Mouse (Mus musculus): ENCODE measurements at regions not wholly inside any gene's neighbourhood (a gene's known extent, or its start where the extent isn't known, plus 50 kb on each side); places are given as distances from the start of the nearest gene placed in this dataset.
"Not testable (repeated sequence)": the region's sequence is repeated elsewhere in the genome, so short reads cannot be mapped to it uniquely, and the experiment has no call there.

DNA sequence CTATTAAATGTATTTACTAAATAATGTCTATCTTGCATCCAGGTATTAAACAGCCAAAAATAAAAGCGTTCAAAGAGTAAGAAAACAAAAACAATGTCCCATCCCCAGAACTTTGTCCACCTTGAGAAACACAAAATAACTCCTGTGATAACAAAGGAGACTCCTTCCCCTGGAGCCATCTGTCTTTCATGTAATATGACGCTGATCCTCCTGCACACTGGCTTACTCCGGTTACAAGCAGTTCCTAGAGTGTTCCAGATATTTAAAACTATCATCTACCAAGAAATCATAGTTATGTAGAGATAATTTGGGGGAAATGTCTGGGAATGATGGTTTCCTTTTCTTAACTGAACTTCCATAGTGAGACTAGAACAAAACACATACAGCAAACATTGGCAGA lies 114.2 kb upstream of the Ppp6c start:
- H3K27me3 ChIP-seq (ENCODE audit: control insufficient read depth, insufficient read depth, low read length), result no peaks in the 10 kb centered on the region
- no peaks in the 10 kb centered on the region for H3K36me3 ChIP-seq (ENCODE audit: control insufficient read depth, insufficient read depth, low read length)
- H3K4me3 ChIP-seq (ENCODE audit: extremely low read depth, insufficient read depth, insufficient read length), result no peak overlapping the region
- H3K27ac ChIP-seq (ENCODE audit: insufficient read depth, low read length), result no peak overlapping the region
- DNase-seq (ENCODE audit: low read depth in 1 of 2, low spot score in 2 of 2), result no peak
- TF ChIP-seq CTCF (IDR thresholded peaks at IDR 0.05; ENCODE audit: extremely low read depth, insufficient read depth, insufficient read length, insufficient replicate concordance), result no peak
- TF ChIP-seq POLR2A (IDR thresholded peaks at IDR 0.05; ENCODE audit: low read depth, low read length), result no peak
- no peaks in the 10 kb centered on the region for H3K4me1 ChIP-seq (ENCODE audit: control insufficient read depth, insufficient read depth, insufficient read length)
- WGBS, result 80% methylated on average over 3 of the region's 3 CpGs

- H3K4me3 ChIP-seq (ENCODE audit: extremely low read depth, insufficient read depth, insufficient read length), result no peak overlapping the region
Observed at GRCm38 (mm10) chr2:39338832-39339649, 112.8 kb upstream of the Ppp6c start.

GRCm38 (mm10) chr2:39337524-39337923 lies 111.3 kb upstream of the Ppp6c start:
- Histone ChIP-seq H3K27me3 (ENCODE audit: control insufficient read depth, insufficient read depth, low read length) (no peaks in the 10 kb centered on the region), H3K36me3 (ENCODE audit: control insufficient read depth, insufficient read depth, low read length) (no peaks in the 10 kb centered on the region), H3K4me3 (ENCODE audit: extremely low read depth, insufficient read depth, insufficient read length) (no peak overlapping the region), H3K27ac (ENCODE audit: insufficient read depth, low read length) (no peak overlapping the region), H3K4me1 (ENCODE audit: control insufficient read depth, insufficient read depth, insufficient read length) (no peaks in the 10 kb centered on the region)
- no peak for DNase-seq (ENCODE audit: low read depth in 1 of 2, low spot score in 2 of 2)
- TF ChIP-seq POLR2A (IDR thresholded peaks at IDR 0.05; ENCODE audit: low read depth, low read length) (no peak), CTCF (IDR thresholded peaks at IDR 0.05; ENCODE audit: extremely low read depth, insufficient read depth, insufficient read length, insufficient replicate concordance) (no peak)
- WGBS, result 91% methylated on average over 1 of the region's 1 CpGs

More at GRCm38 (mm10) chr2:39338832-39339649, 112.8 kb upstream of the Ppp6c start:
- Histone ChIP-seq H3K4me1 (ENCODE audit: control insufficient read depth, insufficient read depth, insufficient read length) (no peaks in the 10 kb centered on the region), H3K27ac (ENCODE audit: insufficient read depth, low read length) (no peak overlapping the region), H3K36me3 (ENCODE audit: control insufficient read depth, insufficient read depth, low read length) (no peaks in the 10 kb centered on the region), H3K27me3 (ENCODE audit: control insufficient read depth, insufficient read depth, low read length) (no peaks in the 10 kb centered on the region)
- 82% methylated on average over 9 of the region's 9 CpGs for WGBS
- TF ChIP-seq CTCF (IDR thresholded peaks at IDR 0.05; ENCODE audit: extremely low read depth, insufficient read depth, insufficient read length, insufficient replicate concordance), result no peak
- no peak for TF ChIP-seq POLR2A (IDR thresholded peaks at IDR 0.05; ENCODE audit: low read depth, low read length)
- no peak for DNase-seq (ENCODE audit: low read depth in 1 of 2, low spot score in 2 of 2)

- no peak for DNase-seq (ENCODE audit: low read depth in 1 of 2, low spot score in 2 of 2)
- no peaks in the 10 kb centered on the region for H3K36me3 ChIP-seq (ENCODE audit: control insufficient read depth, insufficient read depth, low read length)
- no peaks in the 10 kb centered on the region for H3K27me3 ChIP-seq (ENCODE audit: control insufficient read depth, insufficient read depth, low read length)
- no peaks in the 10 kb centered on the region; the same call in 1 of the 2 replicates for H3K4me1 ChIP-seq (ENCODE audit: control insufficient read depth, insufficient read depth, insufficient read length)
- H3K4me3 ChIP-seq (ENCODE audit: extremely low read depth, insufficient read depth, insufficient read length), result peak overlapping the region; percentile 47
- H3K27ac ChIP-seq (ENCODE audit: insufficient read depth, low read length), result peak overlapping the region; percentile 61
- 11% methylated on average over 9 of the region's 9 CpGs for WGBS
- TF ChIP-seq CTCF (IDR thresholded peaks at IDR 0.05; ENCODE audit: extremely low read depth, insufficient read depth, insufficient read length, insufficient replicate concordance) (no peak), POLR2A (IDR thresholded peaks at IDR 0.05; ENCODE audit: low read depth, low read length) (no peak)
Observed at GRCm38 (mm10) chr2:39325715-39326493, 99.7 kb upstream of the Ppp6c start.

GRCm38 (mm10) chr2:39325122-39325521 lies 98.9 kb upstream of the Ppp6c start:
- H3K27ac ChIP-seq (ENCODE audit: insufficient read depth, low read length); H3K4me3 ChIP-seq (ENCODE audit: extremely low read depth, insufficient read depth, insufficient read length); DNase-seq (ENCODE audit: low read depth in 1 of 2, low spot score in 2 of 2); H3K36me3 ChIP-seq (ENCODE audit: control insufficient read depth, insufficient read depth, low read length); H3K27me3 ChIP-seq (ENCODE audit: control insufficient read depth, insufficient read depth, low read length); H3K4me1 ChIP-seq (ENCODE audit: control insufficient read depth, insufficient read depth, insufficient read length): not testable (repeated sequence)
- 47% methylated on average over 3 of the region's 3 CpGs for WGBS

- Histone ChIP-seq H3K27me3 (ENCODE audit: control insufficient read depth, insufficient read depth, low read length) (no peaks in the 10 kb centered on the region), H3K27ac (ENCODE audit: insufficient read depth, low read length) (no peak overlapping the region), H3K36me3 (ENCODE audit: control insufficient read depth, insufficient read depth, low read length) (no peaks in the 10 kb centered on the region), H3K4me1 (ENCODE audit: control insufficient read depth, insufficient read depth, insufficient read length) (no peaks in the 10 kb centered on the region), H3K4me3 (ENCODE audit: extremely low read depth, insufficient read depth, insufficient read length) (no peak overlapping the region)
- TF ChIP-seq CTCF (IDR thresholded peaks at IDR 0.05; ENCODE audit: extremely low read depth, insufficient read depth, insufficient read length, insufficient replicate concordance) (no peak), POLR2A (IDR thresholded peaks at IDR 0.05; ENCODE audit: low read depth, low read length) (no peak)
- no peak for DNase-seq (ENCODE audit: low read depth in 1 of 2, low spot score in 2 of 2)
- WGBS, result 84% methylated on average over 2 of the region's 2 CpGs
Observed at GRCm38 (mm10) chr2:39299798-39300382, 73.6 kb upstream of the Ppp6c start.
